Mouse (Mus musculus): ENCODE results near the gene Scn11a. TPM values are rescaled to one million over a fixed set of nuclear protein-coding genes. Genes with fewer than 3 reads are reported as not detected.
A peak's percentile ranks its signal among the peaks of the same experiment; 100 is the strongest.

The Scn11a gene
- total and polyA plus RNA-seq, 3 experiments: 0.13 to 0.54 (median 0.13) TPM

- dilution Hi-C loops (cut with MboI; ENCODE audit: extremely low pct_ligation_motif_present, extremely low pct_unique_long_range_greater_than_20kb, low sequenced_read_pairs): no loop called here
These were observed 23.4 kb upstream of the Scn11a start for GRCm38 (mm10) chr9:119848671-119849070.

GRCm38 (mm10) chr9:119847187-119847586 is 21.9 kb upstream of the Scn11a start:
- Histone ChIP-seq H3K4me1 (ENCODE audit: control insufficient read depth in 1 of 2, insufficient read depth in 2 of 2) (peaks cover 8 to 49% of the 10 kb centered on the region in 2 experiments), H3K9ac (ENCODE audit: insufficient read depth, low read depth) (no peak overlapping the region), H3K36me3 (replicated peaks in 1 of 2; ENCODE audit: control insufficient read depth in 1 of 2, insufficient read depth in 1 of 2, low read length in 1 of 2) (no peaks in the 10 kb centered on the region), H3K79me2 (replicated peaks; ENCODE audit: control insufficient read depth, extremely low read depth, insufficient read depth, poor library complexity, severe bottlenecking) (no peaks in the 10 kb centered on the region), H3K4me2 (ENCODE audit: insufficient read depth, low read depth, poor library complexity, severe bottlenecking) (no peak overlapping the region), H3K4me3 (replicated peaks in 1 of 3; ENCODE audit: low read depth in 2 of 3, low read length in 2 of 3, poor library complexity in 1 of 3) (no peak overlapping the region), H3K9me3 (replicated peaks; ENCODE audit: low read length) (no peaks in the 10 kb centered on the region), H3K27ac (ENCODE audit: insufficient read depth, low read depth) (no peak overlapping the region), H3K27me3 (replicated peaks) (no peaks in the 10 kb centered on the region)
- dilution Hi-C loops (cut with MboI; ENCODE audit: extremely low pct_ligation_motif_present, extremely low pct_unique_long_range_greater_than_20kb, low sequenced_read_pairs): no loop called here
- DNase-seq (ENCODE audit: extremely low read depth): peak; percentile 18
- in situ Hi-C loops (cut with MboI; ENCODE audit: low pct_ligation_motif_present, low pct_unique_long_range_greater_than_20kb, low sequenced_read_pairs): loop anchor here (10.0 kb wide), 1 partner anchor 52 kb away; no protein-coding TSS in a partner anchor
- no peak for TF ChIP-seq MEF2A (IDR thresholded peaks at IDR 0.05; ENCODE audit: borderline replicate concordance, low read depth, low read length)

More at GRCm38 (mm10) chr9:119848671-119849070, 23.4 kb upstream of the Scn11a start:
- H3K4me3 ChIP-seq (replicated peaks in 1 of 3; ENCODE audit: low read depth in 2 of 3, low read length in 2 of 3, poor library complexity in 1 of 3): no peak overlapping the region
- H3K4me2 ChIP-seq (ENCODE audit: insufficient read depth, low read depth, poor library complexity, severe bottlenecking): no peak overlapping the region
- H3K4me1 ChIP-seq (ENCODE audit: control insufficient read depth in 1 of 2, insufficient read depth in 2 of 2): peaks cover 7 to 39% of the 10 kb centered on the region in 2 experiments
- DNase-seq (ENCODE audit: extremely low read depth): no peak
- no peaks in the 10 kb centered on the region for H3K9me3 ChIP-seq (replicated peaks; ENCODE audit: low read length)
- H3K36me3 ChIP-seq (replicated peaks in 1 of 2; ENCODE audit: control insufficient read depth in 1 of 2, insufficient read depth in 1 of 2, low read length in 1 of 2): no peaks in the 10 kb centered on the region
- in situ Hi-C loops (cut with MboI; ENCODE audit: low pct_ligation_motif_present, low pct_unique_long_range_greater_than_20kb, low sequenced_read_pairs): loop anchor here (10.0 kb wide), 1 partner anchor 54 kb away; no protein-coding TSS in a partner anchor
- H3K27me3 ChIP-seq (replicated peaks): no peaks in the 10 kb centered on the region
- no peaks in the 10 kb centered on the region for H3K79me2 ChIP-seq (replicated peaks; ENCODE audit: control insufficient read depth, extremely low read depth, insufficient read depth, poor library complexity, severe bottlenecking)
- H3K27ac ChIP-seq (ENCODE audit: insufficient read depth, low read depth): no peak overlapping the region
- H3K9ac ChIP-seq (ENCODE audit: insufficient read depth, low read depth): no peak overlapping the region
- TF ChIP-seq UBTF (IDR thresholded peaks at IDR 0.05; ENCODE audit: low read depth, low read length) (no peak), RCOR1 (conservative IDR thresholded peaks at IDR 0.05; ENCODE audit: low read depth, low read length) (no peak), CTCF (conservative IDR thresholded peaks at IDR 0.05 in 1 of 2, IDR thresholded peaks at IDR 0.05 in 1 of 2; ENCODE audit: low read depth in 2 of 2, low read length in 2 of 2) (no peak), USF2 (conservative IDR thresholded peaks at IDR 0.05; ENCODE audit: low read depth, low read length) (no peak)

GRCm38 (mm10) chr9:119844724-119845123 is 19.5 kb upstream of the Scn11a start:
- H3K27me3 ChIP-seq (replicated peaks): no peaks in the 10 kb centered on the region
- DNase-seq (ENCODE audit: extremely low read depth): no peak
- peaks cover 21 to 74% of the 10 kb centered on the region in 2 experiments for H3K4me1 ChIP-seq (ENCODE audit: control insufficient read depth in 1 of 2, insufficient read depth in 2 of 2)
- H3K9me3 ChIP-seq (replicated peaks; ENCODE audit: low read length): no peaks in the 10 kb centered on the region
- in situ Hi-C loops (cut with MboI; ENCODE audit: low pct_ligation_motif_present, low pct_unique_long_range_greater_than_20kb, low sequenced_read_pairs) (loop anchor here (10.0 kb wide), 1 partner anchor 50 kb away; no protein-coding TSS in a partner anchor), dilution Hi-C loops (cut with MboI; ENCODE audit: extremely low pct_ligation_motif_present, extremely low pct_unique_long_range_greater_than_20kb, low sequenced_read_pairs) (no loop called here)
- H3K27ac ChIP-seq (ENCODE audit: insufficient read depth, low read depth): no peak overlapping the region
- no peak overlapping the region for H3K4me3 ChIP-seq (replicated peaks in 1 of 3; ENCODE audit: low read depth in 2 of 3, low read length in 2 of 3, poor library complexity in 1 of 3)
- no peaks in the 10 kb centered on the region for H3K36me3 ChIP-seq (replicated peaks in 1 of 2; ENCODE audit: control insufficient read depth in 1 of 2, insufficient read depth in 1 of 2, low read length in 1 of 2)
- H3K9ac ChIP-seq (ENCODE audit: insufficient read depth, low read depth): no peak overlapping the region
- TF ChIP-seq MAZ (IDR thresholded peaks at IDR 0.05; ENCODE audit: low read depth, low read length) (no peak), ZNF384 (IDR thresholded peaks at IDR 0.05; ENCODE audit: low read depth, low read length) (no peak), ELF1 (IDR thresholded peaks at IDR 0.05; ENCODE audit: low read depth, low read length) (no peak), TCF12 (IDR thresholded peaks at IDR 0.05; ENCODE audit: low read depth, low read length) (no peak), GABPA (IDR thresholded peaks at IDR 0.05; ENCODE audit: insufficient replicate concordance, low read depth, low read length) (no peak), MAFK (IDR thresholded peaks at IDR 0.05; ENCODE audit: insufficient replicate concordance, low read length) (no peak), MXI1 (IDR thresholded peaks at IDR 0.05; ENCODE audit: low read depth, low read length) (no peak), JUN (IDR thresholded peaks at IDR 0.05; ENCODE audit: insufficient read depth, low read depth, low read length) (no peak), USF1 (IDR thresholded peaks at IDR 0.05; ENCODE audit: low read depth, low read length) (no peak), KAT2A (IDR thresholded peaks at IDR 0.05; ENCODE audit: insufficient replicate concordance, low read length) (no peak), PAX5 (IDR thresholded peaks at IDR 0.05; ENCODE audit: low read length) (no peak)
- H3K4me2 ChIP-seq (ENCODE audit: insufficient read depth, low read depth, poor library complexity, severe bottlenecking): no peak overlapping the region
- H3K79me2 ChIP-seq (replicated peaks; ENCODE audit: control insufficient read depth, extremely low read depth, insufficient read depth, poor library complexity, severe bottlenecking): no peaks in the 10 kb centered on the region

Data from CH12.LX (cell line).